Mouse (Mus musculus) spleen, adult 2 months (tissue): ENCODE measurements at regions not wholly inside any gene's neighbourhood (a gene's known extent, or its start where the extent isn't known, plus 50 kb on each side); places are given as distances from the start of the nearest gene placed in this dataset.

Source experiments
- CTCF ChIP-seq: fragments of 200-500 bp; IDR thresholded peaks from 2 replicates; pipeline ENCODE4 v1.5.1; 2011; ENCODE audit warnings: mild to moderate bottlenecking, inconsistent platforms; ENCODE audit not compliant: insufficient read depth, insufficient read length, insufficient replicate concordance; ENCODE audit errors: extremely low read depth
- POLR2A ChIP-seq: fragments of 200-500 bp; IDR thresholded peaks from 2 replicates; pipeline ENCODE4 v1.6.1; 2011; ENCODE audit warnings: low read depth, low read length, inconsistent platforms

GRCm38 (mm10) chr14:61688013-61688520, 80.8 kb downstream of the Kcnrg start:
- TF ChIP-seq CTCF = no peak
- TF ChIP-seq POLR2A = no peak
